Mouse (Mus musculus) heart, adult 2 months (tissue): ENCODE data around the gene Ccdc124. TPM values are rescaled to one million over a fixed set of nuclear protein-coding genes. Genes with fewer than 3 reads are reported as not detected.

ENCODE experiments used
- DNase-seq, 2 experiments: peaks; one replicate each; pipeline ENCODE4 v3.0.0; 2021
- H3K27ac ChIP-seq: fragments of 200-600 bp; 2 replicates; pipeline ENCODE4 v1.8.1; 2022
- H3K27me3 ChIP-seq: fragments of 200-500 bp; 2 replicates; pipeline ENCODE4 v1.6.1; 2012; ENCODE audit warnings: mild to moderate bottlenecking, low read length, inconsistent platforms, mixed read lengths; ENCODE audit not compliant: control insufficient read depth, insufficient read depth
- H3K36me3 ChIP-seq: fragments of 200-500 bp; 2 replicates; pipeline ENCODE4 v1.6.1; 2012; ENCODE audit warnings: low read length, inconsistent platforms; ENCODE audit not compliant: control insufficient read depth, insufficient read depth
- H3K4me1 ChIP-seq: fragments of 200-500 bp; 2 replicates; pipeline ENCODE4 v1.6.1; 2011; ENCODE audit warnings: low read length; ENCODE audit not compliant: control insufficient read depth, insufficient read depth
- H3K4me3 ChIP-seq: fragments of 200-600 bp; 2 replicates; pipeline ENCODE4 v1.8.1; 2022
- H3K79me2 ChIP-seq: fragments of 200-500 bp; replicated peaks from 2 replicates; pipeline ENCODE4 v1.6.1; 2012; ENCODE audit warnings: mild to moderate bottlenecking, inconsistent platforms, low read length, moderate library complexity, mixed read lengths; ENCODE audit not compliant: control insufficient read depth, insufficient read depth
- H3K9ac ChIP-seq: fragments of 200-500 bp; 2 replicates; pipeline ENCODE4 v1.6.1; 2012; ENCODE audit warnings: low read depth, mild to moderate bottlenecking, control low read depth, inconsistent platforms, low read length, mixed read lengths
- CTCF ChIP-seq: fragments of 200-600 bp; IDR thresholded peaks from 2 replicates; pipeline ENCODE4 v1.8.1; 2022; ENCODE audit warnings: antibody characterized with exemption, mild to moderate bottlenecking, moderate library complexity
- EP300 ChIP-seq: fragments of 200-500 bp; IDR thresholded peaks from 2 replicates; pipeline ENCODE4 v1.6.1; 2011; ENCODE audit warnings: low read depth, low read length, control low read depth; ENCODE audit not compliant: insufficient read depth
- POLR2A ChIP-seq: fragments of 200-500 bp; IDR thresholded peaks from 2 replicates; pipeline ENCODE4 v1.6.1; 2011; ENCODE audit warnings: mild to moderate bottlenecking, low read depth, low read length, control low read depth; ENCODE audit not compliant: insufficient read depth
- WGBS: fragments of 180-500 bp; shearing (Covaris S2); methylation state at CpG from one replicate; pipeline ENCODE4 v1.1.7; 2018; 5-methylcytosine and 5-hydroxymethylcytosine counted together
- intact Hi-C: fragments of 180-260 bp; cut with DNase I; formaldehyde crosslinking; loops from one replicate; pipeline ENCODE4 v1.15.1; 2025
- polyA plus RNA-seq: library from polyadenylated mRNA; depleted of rRNA; stranded (reverse); fragments of >200 nt; gene quantifications from 2 replicates; pipeline ENCODE4 v1.2.3, GENCODE M21; 2012
- total RNA-seq, 2 experiments: library from RNA; stranded (reverse); gene quantifications; 2 replicates each; pipeline ENCODE4 v1.2.3; 2021

Gene Ccdc124
- total and polyA plus RNA-seq, 3 experiments = 40.7 to 49.1 (median 44.6) TPM

- TF ChIP-seq EP300 = no peak
- TF ChIP-seq CTCF = no peak
- no peak for TF ChIP-seq POLR2A
- H3K79me2 ChIP-seq = no peaks in the 10 kb centered on the region
- no peaks in the 10 kb centered on the region for H3K27me3 ChIP-seq
- H3K4me1 ChIP-seq = no peaks in the 10 kb centered on the region
- H3K4me3 ChIP-seq = no peak overlapping the region
- H3K36me3 ChIP-seq = no peaks in the 10 kb centered on the region
- H3K27ac ChIP-seq = no peak overlapping the region
- H3K9ac ChIP-seq = no peak overlapping the region
- peak in 1 of 2 experiments; percentile 69 for DNase-seq
- WGBS = 56% methylated on average over 3 of the region's 3 CpGs
- intact Hi-C loops = no loop called here
Observed at GRCm38 (mm10) chr8:70849333-70849990, 24.3 kb downstream of the Ccdc124 start.

- no peaks in the 10 kb centered on the region for H3K27me3 ChIP-seq
- no peak for DNase-seq
- TF ChIP-seq POLR2A (no peak), CTCF (peak; percentile 39), EP300 (no peak)
- H3K4me1 ChIP-seq = no peaks in the 10 kb centered on the region
- intact Hi-C loops = no loop called here
- H3K36me3 ChIP-seq = no peaks in the 10 kb centered on the region
- no peak overlapping the region for H3K9ac ChIP-seq
- no peak overlapping the region for H3K4me3 ChIP-seq
- 49% methylated on average over 15 of the region's 15 CpGs for WGBS
- H3K27ac ChIP-seq = no peak overlapping the region
- no peaks in the 10 kb centered on the region for H3K79me2 ChIP-seq
Observed at GRCm38 (mm10) chr8:70846371-70847154, 27.2 kb downstream of the Ccdc124 start.

GRCm38 (mm10) chr8:70845108-70845507 is 28.6 kb downstream of the Ccdc124 start:
- intact Hi-C loops = no loop called here
- 60% methylated on average over 5 of the region's 5 CpGs for WGBS

GRCm38 (mm10) chr8:70844523-70844922 is 29.2 kb downstream of the Ccdc124 start:
- no peaks in the 10 kb centered on the region for H3K27me3 ChIP-seq
- no peaks in the 10 kb centered on the region for H3K79me2 ChIP-seq
- no peak overlapping the region for H3K27ac ChIP-seq
- intact Hi-C loops = loop anchor here (1.0 kb wide), 2 partner anchors 25 to 49 kb away; no protein-coding TSS in a partner anchor
- DNase-seq = peak; percentile 86 to 92
- no peak overlapping the region for H3K9ac ChIP-seq
- peaks cover 1% of the 10 kb centered on the region; the same call in 1 of the 2 replicates for H3K4me1 ChIP-seq
- 8% methylated on average over 6 of the region's 6 CpGs for WGBS
- TF ChIP-seq POLR2A (no peak), CTCF (no peak; the same call in 1 of the 2 replicates), EP300 (0 out of 2 replicates have a peak, but pooled peaks have one; percentile 45)
- H3K36me3 ChIP-seq = no peaks in the 10 kb centered on the region
- H3K4me3 ChIP-seq = no peak overlapping the region

More at GRCm38 (mm10) chr8:70845108-70845507, 28.6 kb downstream of the Ccdc124 start:
- no peak for TF ChIP-seq POLR2A
- TF ChIP-seq CTCF = no peak
- no peak for TF ChIP-seq EP300
- peaks cover 1% of the 10 kb centered on the region; the same call in 1 of the 2 replicates for H3K4me1 ChIP-seq
- H3K27me3 ChIP-seq = no peaks in the 10 kb centered on the region
- no peaks in the 10 kb centered on the region for H3K36me3 ChIP-seq
- no peak overlapping the region for H3K27ac ChIP-seq
- no peaks in the 10 kb centered on the region for H3K79me2 ChIP-seq
- no peak for DNase-seq
- no peak overlapping the region for H3K4me3 ChIP-seq
- H3K9ac ChIP-seq = no peak overlapping the region

GRCm38 (mm10) chr8:70843941-70844340 is 29.8 kb downstream of the Ccdc124 start:
- TF ChIP-seq POLR2A (no peak), EP300 (no peak), CTCF (no peak)
- intact Hi-C loops = loop anchor here (1.0 kb wide), 2 partner anchors 25 to 49 kb away; no protein-coding TSS in a partner anchor
- Histone ChIP-seq H3K27me3 (no peaks in the 10 kb centered on the region), H3K4me1 (peaks cover 1% of the 10 kb centered on the region; the same call in 1 of the 2 replicates), H3K9ac (no peak overlapping the region), H3K27ac (no peak overlapping the region), H3K4me3 (no peak overlapping the region), H3K79me2 (no peaks in the 10 kb centered on the region), H3K36me3 (no peaks in the 10 kb centered on the region)
- no peak for DNase-seq
- WGBS = 84% methylated on average over 8 of the region's 8 CpGs
